Mouse (Mus musculus) kidney, adult 11 months (tissue): ENCODE measurements at regions not wholly inside any gene's neighbourhood (a gene's known extent, or its start where the extent isn't known, plus 50 kb on each side); places are given as distances from the start of the nearest gene placed in this dataset.
"Not testable (repeated sequence)": the region's sequence is repeated elsewhere in the genome, so short reads cannot be mapped to it uniquely, and the experiment has no call there.

Experiments used
- DNase-seq: peaks from one replicate; pipeline ENCODE4 v3.0.0; 2022

DNA sequence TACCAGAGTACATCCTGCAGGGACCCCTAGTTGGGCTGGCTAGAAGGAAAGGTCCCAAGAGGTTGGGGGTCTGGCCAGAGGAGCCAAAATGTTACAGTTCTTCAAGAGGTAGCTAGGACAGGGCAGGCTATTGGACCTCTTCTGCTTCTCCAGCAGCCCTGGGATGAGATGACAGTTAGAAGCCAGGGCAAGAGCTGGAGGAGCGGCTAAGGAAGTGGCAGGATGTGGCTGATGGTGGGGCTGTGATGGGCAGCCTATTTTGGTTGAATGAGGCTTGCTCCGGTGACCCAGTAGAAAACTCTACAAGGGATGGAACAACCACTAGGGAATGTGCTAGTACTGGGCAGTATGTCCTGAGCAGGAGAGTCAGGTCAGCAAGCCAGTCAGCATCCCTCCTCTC, 82.8 kb downstream of the Ddx11 start:
- no peak for DNase-seq

DNA sequence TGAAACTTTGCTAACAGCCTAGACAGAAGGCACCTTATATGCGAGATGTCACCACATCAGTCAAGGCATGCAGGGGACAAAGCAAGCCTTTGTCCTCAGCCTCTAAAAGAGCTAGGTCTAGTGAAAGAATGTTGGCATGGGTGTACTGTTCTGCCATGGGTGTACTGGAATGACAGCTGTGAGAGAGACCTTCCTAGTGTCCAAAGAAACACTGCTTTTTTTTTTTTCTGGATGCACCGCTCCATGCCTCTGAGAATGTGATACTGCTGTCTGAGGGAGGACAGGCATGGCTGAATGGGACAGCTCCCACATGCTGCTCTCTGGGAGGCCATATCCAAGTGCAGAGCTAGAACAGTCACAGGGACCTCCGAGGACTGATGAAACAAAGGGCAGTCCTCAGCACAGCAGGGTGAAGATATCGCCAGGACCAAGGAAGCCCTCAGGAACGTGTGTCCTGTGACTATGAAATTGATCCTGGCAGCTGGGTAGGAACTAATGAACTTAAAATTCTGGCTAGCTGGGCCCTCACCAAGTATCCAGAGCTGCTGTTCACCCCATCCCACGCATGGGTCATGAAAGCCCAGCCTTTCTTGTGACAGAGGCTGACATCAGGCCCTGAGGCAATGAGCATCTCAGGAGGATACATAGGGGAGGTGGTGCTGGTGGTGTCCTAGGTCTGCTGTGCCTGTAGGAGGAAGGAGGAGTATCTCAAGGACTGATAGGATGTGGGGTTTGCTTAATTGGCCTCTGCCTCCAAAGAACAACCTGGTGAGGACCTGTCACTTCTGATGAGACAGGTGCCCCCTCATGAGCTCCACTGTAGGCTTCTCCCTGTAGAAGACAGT, 84.6 kb downstream of the Ddx11 start:
- not testable (repeated sequence) for DNase-seq

DNA sequence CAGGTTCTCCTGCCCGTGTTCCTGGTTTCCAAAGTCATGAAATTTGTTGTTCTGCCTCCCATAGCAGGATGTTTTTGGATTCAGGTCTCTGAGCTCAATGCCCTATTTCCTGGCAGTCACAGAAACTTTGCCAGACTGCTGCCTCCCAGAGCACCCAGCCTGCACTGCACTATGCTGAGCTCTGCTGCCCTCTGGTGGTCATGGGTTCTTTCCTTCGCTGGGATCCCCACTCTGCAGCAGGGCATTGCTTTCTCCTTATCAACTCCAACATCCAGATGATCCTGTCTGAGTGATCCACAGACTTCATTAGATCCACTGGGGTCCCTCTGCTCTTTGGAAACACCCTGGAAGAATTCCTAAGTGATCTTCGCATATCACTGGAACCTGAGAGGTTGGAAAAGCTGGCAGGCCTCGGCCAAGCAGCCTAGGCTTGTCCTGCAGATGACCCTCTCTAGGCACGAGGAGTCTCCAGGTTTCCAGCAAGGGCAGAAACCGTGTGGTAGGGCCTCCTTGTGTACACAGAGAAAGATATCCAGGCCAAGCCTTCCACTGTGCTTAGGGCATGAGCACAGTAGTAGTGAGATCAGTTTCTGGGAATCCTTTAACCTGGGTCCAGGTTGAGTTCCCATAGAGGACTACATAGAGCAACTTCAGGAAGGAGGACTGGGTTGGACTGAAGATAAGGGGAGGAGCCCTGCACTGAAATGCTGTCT, 85.6 kb downstream of the Ddx11 start:
- not testable (repeated sequence) for DNase-seq

DNA sequence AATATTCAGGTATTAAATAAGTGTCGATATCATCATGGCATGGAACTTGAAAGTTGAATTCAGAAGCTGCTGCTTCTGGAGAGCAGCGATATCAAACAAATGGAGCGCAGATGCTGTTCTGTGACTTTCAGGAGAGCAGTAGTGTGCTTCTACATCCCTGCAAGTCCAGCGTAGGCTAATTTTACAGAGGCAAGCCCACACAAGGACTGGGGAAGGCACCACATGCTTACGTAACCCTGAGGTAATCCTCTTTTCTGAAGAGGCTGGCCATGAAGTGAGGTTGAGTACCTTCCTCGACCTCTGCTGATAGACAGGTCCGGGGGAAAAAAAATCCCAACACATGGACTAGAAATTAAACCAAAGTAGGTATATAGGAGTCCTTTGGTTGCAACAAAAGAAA, 88.2 kb downstream of the Ddx11 start:
- no peak for DNase-seq

DNA sequence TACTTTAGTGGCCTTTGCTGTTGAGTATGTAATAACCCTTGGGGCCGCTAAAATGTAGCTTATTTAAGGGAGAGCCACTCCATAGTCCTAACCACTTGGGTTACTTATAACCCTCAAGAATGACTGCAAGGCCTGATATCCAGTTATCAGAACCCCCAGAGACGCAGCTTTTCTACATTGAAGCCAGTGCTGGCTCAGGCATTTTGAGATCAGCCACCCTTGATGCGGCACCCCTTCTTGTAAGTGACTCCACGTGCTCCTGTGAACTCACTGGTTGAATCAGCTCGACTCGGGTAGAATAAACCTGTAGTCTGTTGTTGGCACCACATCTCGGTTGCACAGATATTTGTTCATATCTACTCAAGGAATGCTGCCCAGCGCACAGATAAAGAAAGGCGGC, 89.3 kb downstream of the Ddx11 start:
- DNase-seq: no peak

DNA sequence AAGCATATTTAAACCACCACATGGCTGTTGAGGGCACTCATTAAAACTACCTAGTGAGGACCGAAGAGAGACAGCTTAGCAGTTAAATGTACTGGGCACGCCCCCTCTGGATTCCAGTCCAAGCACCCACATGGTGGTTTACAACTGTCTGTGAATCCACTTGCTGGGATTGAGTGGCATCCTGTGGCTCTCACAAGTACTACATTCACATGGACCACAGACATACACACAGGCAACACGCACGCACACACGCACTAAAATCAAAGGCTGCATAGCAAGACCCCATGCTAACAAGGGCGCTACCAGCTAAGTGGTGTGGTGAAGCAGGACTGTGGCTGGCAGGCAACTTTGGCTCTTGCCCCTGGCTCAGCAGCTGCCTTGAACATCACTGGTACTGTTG, 95.0 kb downstream of the Ddx11 start:
- no peak for DNase-seq

DNA sequence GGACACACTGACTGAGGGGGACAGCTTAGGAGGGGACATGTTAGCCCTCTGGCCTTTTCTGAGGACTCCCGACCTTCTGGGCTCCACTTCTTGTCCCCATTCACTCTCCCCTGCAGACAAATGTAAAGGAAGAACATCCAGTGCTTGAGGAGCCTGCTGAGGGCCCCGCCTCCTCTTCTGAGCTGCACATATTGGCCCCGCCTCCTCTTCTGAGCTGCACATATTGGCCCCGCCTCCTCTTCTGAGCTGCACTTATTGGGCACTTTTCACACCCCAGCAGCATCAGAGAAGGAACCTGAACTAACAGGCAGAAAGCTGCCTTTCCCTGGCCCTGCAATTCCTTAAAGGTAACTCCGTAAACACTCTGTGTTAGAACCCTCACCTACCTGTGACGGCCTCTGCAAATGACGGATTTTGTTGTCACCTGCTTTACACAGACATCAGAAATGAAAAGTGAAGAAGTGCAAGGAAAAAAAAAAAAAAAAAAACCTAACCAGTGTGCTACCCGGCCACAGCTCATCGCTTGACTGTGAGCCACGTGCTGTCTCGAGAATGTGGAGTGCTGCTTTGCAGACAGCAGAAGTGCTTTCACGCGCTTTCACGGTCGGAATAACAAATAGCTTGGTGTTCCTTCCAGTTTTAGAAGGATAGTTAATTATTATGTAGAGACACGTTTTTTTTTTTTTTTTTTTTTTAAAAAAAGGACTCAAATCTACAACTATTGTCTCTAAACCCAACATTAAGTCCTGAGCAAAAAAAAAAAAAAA, 96.5 kb downstream of the Ddx11 start:
- DNase-seq: no peak

DNA sequence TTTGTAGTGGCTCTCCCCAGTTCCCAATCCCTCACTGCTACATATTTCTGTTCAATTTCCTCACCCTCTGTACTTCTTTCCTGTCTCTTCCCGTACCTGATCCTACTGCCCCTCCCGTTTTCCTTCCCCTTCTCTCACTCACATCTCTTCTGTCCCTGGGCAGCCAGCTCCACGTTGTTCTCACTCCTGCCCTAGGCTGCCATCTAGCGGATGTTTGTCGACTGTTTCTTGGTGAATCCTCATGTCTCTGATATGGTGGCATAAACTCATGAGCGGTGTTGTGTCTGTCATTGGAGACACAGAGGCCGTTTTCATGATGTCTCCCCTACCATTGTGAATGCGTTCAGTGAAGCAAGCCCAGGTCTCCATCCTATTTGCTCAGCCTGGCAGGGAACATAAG, 97.9 kb downstream of the Ddx11 start:
- DNase-seq: peak; percentile 23

DNA sequence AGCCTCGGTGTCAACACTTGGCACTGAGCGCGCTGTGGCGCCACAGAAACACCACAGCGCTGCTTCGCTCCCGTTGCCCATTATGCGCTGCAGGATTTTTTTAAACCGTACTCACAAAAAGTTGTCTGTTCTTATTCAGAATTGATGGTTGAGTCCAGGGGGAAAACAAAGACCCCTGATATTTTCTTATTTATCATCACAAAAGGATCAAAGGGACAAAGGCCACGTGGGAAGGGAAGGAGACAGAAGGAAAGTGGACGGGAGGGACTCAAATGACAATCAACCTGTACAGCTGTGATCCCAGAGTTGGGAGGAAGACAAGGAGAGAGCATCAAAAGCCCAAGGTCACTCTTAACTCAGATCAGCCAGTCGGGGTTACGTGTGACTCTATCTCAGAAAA, 100.4 kb downstream of the Ddx11 start:
- no peak for DNase-seq

DNA sequence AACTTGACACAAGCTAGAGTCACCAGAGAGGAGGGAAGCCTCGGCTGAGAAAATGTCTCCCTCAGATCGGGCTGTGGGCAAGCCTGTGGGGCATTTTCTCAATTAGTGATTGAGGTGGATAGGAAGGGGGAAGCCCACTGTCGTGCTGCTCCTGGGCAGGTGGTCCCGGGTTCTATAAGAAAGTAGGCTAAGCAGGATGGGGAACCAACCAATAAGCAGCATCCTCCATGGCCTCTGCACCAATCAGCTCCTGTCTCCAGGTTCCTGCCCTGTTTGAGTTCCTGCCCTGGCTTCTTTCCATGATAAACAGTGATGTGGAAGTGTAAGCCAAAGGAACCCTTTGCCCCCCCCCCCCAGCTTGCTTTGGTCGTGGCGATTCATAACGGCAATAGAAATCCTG, 100.9 kb downstream of the Ddx11 start:
- DNase-seq: no peak

DNA sequence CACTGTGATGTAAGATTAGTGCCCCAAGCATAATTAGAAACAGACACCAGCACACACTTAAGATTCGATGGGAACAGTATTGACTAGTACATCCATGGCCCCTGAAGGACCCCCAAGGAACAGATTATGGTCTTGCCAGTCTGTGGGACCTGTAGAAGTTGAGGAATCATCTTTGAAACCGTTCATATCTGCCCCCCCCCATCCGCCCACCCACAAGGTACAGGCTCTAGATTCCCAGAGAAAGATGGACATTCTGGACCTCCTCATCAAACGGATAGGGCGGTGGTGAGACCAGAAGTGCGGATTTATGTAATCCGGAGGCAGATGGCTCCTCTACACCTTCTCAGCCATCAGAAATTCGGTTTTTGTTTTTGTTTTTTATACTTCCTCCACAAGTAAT, 109.1 kb downstream of the Ddx11 start:
- no peak for DNase-seq

DNA sequence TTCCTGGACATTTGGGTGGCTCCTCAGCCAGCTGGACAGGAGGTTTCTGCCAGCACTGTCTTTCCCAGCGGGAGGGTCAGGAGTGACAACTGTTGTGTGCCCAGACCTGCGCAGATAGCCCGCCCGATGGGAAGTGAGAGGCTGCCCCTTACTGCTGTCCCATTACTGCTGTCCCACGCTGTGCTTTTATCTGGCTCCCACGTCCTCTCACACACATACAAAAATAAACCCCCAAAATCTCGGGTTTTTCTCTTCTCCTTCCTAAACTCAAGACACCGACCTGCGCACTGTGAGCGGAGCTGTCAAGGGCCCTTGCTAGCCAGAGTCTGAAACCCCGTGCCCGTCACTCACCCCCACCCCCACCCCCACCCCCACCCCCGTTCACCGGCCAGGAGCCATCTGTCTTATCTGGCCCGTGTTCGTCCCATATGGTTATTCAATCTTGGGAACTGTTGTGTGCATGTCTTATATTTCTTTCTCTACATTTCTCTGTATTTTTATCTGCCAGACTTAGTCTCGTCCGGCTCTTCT, 109.6 kb downstream of the Ddx11 start:
- DNase-seq: no peak

DNA sequence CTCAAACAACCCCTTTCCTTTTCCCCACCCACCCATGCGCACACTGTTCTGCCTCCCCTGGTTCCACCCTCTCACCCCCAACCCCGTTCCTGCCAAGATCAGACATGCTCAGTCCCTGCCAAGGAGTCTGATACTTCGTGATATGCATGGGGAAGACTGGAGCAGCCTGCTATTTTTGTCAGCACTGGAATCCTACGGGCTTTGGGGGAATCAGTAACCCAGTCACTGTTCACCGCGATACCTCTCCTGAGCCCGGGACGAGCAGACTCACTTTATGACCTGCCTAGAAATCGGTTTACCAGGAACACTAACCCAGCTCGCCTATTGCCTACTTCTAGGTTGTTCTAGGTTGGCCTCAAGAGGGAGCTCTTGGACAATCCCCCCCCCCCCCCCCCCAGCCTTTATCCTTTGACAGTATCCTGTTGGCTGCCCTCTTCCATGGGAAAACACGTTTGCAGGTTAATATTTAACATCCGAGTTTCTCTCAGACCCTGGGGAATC, 110.2 kb downstream of the Ddx11 start:
- DNase-seq: peak; percentile 19

DNA sequence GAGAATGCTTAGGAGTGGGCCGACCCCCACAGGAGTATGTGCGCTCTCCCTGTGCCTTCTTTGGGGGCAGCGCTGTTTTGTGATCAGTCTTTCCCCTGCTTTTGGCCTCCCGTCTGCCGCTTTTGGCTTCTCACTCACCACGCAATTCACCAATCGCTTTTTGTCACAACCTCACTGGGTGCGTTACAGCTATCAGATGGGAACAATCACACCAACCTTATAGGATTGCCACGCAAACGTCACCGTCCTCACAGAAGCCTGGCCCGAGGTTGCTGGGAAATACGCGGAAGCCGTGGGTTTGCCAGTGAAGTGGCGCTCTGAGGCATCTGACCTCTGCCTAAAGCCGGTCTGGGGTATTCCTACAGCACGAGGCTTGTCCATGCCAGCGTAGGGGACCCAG, 111.1 kb downstream of the Ddx11 start:
- no peak for DNase-seq

DNA sequence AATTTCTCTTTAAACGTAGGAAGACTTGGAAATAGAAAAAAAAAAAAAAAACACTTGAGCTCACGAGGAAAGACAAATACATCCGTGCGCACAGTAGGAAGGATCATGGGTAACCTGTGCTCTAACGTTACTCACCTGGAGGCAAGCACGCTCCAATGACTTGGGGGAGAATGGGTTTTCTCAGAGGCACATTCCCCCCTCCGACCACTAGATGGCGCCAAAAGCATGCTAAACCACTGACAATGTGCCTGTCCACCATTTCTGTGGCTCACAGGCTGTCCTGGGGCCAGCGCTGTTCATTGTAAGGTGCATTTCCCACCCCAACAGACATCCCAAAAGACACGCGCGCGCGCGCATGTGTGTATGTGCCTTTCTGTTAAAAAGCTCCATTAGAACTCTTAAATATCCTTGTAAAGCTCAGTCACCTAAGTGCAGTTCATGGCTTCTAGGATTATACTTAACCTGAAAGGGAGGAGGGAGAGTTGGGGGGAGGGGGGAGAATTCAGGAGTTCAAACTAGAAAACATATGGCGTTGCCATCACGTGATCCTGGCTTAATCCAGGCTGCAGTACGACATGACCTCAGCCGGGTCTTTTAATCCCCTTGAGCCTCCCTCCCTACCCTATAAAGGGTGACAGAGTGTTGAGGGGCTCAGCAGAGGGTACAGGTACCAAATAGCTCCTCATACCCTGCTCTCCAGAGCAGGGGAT, 111.9 kb downstream of the Ddx11 start:
- peak; percentile 76 for DNase-seq

DNA sequence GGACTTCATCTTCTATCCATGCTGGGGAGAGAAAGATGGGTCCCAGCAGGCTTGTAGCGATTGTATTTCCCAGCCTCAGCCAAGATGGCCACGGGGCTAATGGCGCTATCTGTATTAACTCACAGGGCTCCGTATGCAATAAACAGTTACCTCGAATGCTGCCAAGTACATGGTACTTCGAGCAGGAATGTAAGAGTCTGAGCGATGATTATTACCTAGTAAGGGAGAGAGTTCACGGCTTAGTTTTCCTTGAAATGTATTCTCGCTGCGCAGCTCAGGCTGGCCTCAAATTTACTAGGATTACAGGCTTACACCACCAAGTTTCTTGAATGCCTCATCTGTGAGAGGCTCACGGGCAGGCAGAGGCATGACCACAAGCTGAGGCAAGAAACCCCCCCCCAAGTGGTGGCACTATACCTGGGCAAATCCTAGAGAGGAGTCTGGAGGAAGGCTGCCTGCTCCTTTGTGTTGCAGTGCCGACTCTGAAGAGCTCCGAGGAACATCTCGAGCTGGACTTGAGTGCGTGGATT, 112.6 kb downstream of the Ddx11 start:
- DNase-seq: no peak

DNA sequence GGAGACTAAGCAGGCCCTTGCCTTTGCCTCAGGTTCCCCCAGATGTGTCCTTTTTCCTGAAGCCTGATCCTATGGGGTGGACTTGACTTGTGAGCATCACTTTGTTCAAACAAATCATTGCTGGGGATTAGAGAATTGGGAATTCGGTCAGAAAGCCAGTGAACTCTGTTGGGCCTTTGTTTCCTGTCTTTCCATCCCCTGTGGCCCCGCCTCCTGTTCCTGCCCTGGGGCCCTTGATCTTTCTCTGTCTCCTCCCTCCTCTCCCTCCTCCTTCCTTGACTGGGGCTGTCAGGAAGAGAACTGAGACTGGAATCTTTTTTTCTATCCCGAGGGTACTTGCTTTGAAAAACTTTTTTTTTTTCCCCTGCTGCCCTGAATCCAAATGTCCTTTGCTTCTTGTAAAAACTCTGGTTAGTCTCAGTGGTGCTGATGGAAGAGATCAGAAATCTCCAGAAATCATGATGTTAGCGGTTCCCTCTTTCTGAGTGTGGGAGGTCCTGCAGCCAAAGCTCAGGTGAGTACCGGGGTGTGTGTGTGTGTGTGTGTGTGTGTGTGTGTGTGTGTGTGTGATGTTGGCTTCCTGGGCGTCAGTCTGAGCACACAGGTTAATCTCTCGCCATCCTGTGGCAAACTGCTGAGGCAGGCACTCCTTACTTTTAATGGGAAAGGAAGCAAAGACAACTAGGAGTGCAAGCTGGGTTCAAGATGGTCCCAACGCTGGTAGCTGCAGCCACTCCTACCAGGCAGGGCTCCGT, 118.7 kb downstream of the Ddx11 start:
- DNase-seq: no peak

DNA sequence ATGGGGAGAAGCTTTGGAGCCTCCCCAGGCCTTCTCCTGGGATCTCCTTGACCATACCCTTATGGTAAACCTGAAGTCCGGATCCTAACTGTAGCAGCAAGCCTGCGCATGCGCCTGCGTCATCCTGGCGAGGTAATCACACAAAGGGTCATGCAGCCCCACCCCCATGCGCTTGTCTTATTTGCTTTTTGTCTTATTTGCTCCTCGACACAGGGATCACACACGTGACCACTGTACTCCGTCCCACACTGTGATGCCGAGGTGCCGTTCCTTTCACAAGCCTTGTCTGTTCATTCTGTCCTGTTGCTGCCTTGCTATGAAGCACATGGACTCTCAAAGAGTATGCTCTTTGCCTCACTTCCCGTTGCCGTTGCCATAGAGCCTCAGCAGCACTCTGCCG, 120.9 kb downstream of the Ddx11 start:
- no peak for DNase-seq

DNA sequence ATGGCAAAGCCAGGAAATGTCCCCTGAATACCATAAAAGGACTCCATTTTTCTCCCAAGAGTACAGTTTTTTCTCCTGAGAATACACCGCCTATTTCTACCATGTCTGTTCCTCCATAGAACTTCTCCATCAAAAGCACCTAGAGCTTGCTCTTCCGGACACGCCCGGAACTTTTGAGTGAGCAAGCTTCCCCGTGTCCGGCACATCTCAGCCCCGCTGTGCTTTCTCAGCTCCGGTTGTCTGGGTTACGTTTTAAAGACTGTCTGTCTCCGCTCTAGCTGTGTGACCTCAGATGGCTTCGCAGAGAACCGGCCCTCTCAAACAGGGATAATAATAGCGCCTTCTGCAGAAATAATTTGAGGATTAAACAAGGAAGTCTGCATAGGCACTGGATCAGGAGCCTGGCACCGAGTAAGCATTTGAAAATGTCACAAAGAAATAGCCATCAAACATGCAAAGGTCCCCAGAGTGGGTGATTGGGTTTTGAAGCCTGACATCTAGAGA, 122.8 kb downstream of the Ddx11 start:
- no peak for DNase-seq

DNA sequence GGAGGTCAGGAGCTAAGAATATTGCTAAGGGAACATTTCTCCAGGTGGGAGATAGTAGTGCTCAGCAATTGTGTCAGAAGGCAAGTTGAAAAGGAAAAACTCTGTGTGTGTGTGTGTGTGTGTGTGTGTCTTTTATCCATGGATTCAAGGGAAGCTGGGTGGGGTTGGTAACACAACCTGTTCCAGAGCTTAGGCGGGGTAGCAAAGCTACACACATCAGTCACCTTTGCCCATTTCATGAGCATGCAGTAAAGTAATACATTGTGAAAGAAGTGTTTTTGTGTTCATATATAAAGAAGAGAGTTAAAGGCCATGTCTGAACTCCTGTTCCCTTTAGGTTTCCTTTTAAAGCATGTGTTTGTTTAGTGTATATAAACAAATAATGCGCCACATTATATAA, 128.2 kb downstream of the Ddx11 start:
- no peak for DNase-seq

DNA sequence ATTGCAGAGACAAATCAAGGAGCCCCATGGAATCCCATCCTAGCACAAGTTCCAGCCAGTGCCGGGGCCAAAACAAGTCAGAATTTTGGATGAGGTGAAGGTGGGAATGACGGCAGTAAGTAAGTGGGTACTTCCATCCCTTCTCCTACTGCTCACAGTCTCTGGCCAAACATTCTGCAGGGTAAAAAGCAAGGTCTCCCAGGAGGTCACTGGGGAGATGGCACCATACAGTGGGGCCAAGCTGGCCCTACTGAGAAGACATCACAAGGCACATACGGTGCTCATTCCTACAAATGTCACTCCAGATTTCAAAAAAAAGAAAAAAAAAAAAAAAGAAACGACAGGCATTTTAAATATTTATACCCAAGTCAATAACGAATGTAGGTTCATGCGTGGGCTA, 129.6 kb downstream of the Ddx11 start:
- DNase-seq: no peak
